Mouse (Mus musculus) hindbrain, embryonic 11.5 days (tissue): ENCODE measurements around the gene Smad9. TPM values are rescaled to one million over a fixed set of nuclear protein-coding genes. Genes with fewer than 3 reads are reported as not detected.

ENCODE experiments used
- polyA plus RNA-seq: library from polyadenylated mRNA; unstranded; fragments of >200 nt; fragmentation: Nextera tagmentation; extraction: Ambion mirVana; gene quantifications from 2 replicates; pipeline ENCODE4 v1.2.1, GENCODE M21; 2014

The Smad9 gene
- polyA plus RNA-seq, 1 experiment from 2014 or later, result 0.66 TPM

Other genes with a start within 250 kb of the Smad9 start
- 104 and 119 TPM in 2 replicates for gene Supt20, start 62.8 kb upstream of the Smad9 start, polyA plus RNA-seq
- gene Gm21958, start 41.2 kb upstream of the Smad9 start, polyA plus RNA-seq, result not detected in 2 replicates
- gene Exosc8, start 20.2 kb upstream of the Smad9 start, polyA plus RNA-seq, result 133 and 140 TPM in 2 replicates
- gene Alg5, start 20.0 kb upstream of the Smad9 start, polyA plus RNA-seq, result 41.2 and 48.5 TPM in 2 replicates
- gene Rfxap, start 52.2 kb downstream of the Smad9 start, polyA plus RNA-seq, result 61.4 and 62.4 TPM in 2 replicates
- 0.33 and 0.91 TPM in 2 replicates for gene Sertm1, start 160.3 kb downstream of the Smad9 start, polyA plus RNA-seq